Mouse (Mus musculus): ENCODE data around the gene St8sia1. TPM values are rescaled to one million over a fixed set of nuclear protein-coding genes. Genes with fewer than 3 reads are reported as not detected.

The St8sia1 gene
- polyA plus RNA-seq, 1 experiment from 2014 or later: 1.1 TPM

GRCm38 (mm10) chr6:142779045-142779811 lies 185.0 kb downstream of the St8sia1 start:
- H3K9ac ChIP-seq (replicated peaks; ENCODE audit: low read depth, low read length): no peak overlapping the region
- H3K4me1 ChIP-seq (ENCODE audit: control insufficient read depth, insufficient read depth, low read length): no peaks in the 10 kb centered on the region
- H3K4me3 ChIP-seq (ENCODE audit: low read depth, low read length): no peak overlapping the region
- H3K9me3 ChIP-seq (ENCODE audit: control insufficient read depth, low read depth, low read length): no peaks in the 10 kb centered on the region
- H3K36me3 ChIP-seq (ENCODE audit: control insufficient read depth, insufficient read depth, low read length): peaks cover 6% of the 10 kb centered on the region
- no peaks in the 10 kb centered on the region for H3K27me3 ChIP-seq (ENCODE audit: control insufficient read depth, insufficient read depth, low read length)
- no peak overlapping the region for H3K4me2 ChIP-seq (replicated peaks; ENCODE audit: low read depth, low read length)
- H3K27ac ChIP-seq (ENCODE audit: low read length): no peak overlapping the region
- WGBS: 48% methylated on average over 11 of the region's 11 CpGs
- ATAC-seq (ENCODE audit: insufficient number of reproducible peaks, insufficient read depth, low FRiP score, low read depth): no peak

GRCm38 (mm10) chr6:142776935-142777334 lies 187.3 kb downstream of the St8sia1 start:
- Histone ChIP-seq H3K4me2 (replicated peaks; ENCODE audit: low read depth, low read length) (no peak overlapping the region), H3K4me1 (ENCODE audit: control insufficient read depth, insufficient read depth, low read length) (no peaks in the 10 kb centered on the region)
- 80% methylated on average over 4 of the region's 4 CpGs for WGBS

DNA sequence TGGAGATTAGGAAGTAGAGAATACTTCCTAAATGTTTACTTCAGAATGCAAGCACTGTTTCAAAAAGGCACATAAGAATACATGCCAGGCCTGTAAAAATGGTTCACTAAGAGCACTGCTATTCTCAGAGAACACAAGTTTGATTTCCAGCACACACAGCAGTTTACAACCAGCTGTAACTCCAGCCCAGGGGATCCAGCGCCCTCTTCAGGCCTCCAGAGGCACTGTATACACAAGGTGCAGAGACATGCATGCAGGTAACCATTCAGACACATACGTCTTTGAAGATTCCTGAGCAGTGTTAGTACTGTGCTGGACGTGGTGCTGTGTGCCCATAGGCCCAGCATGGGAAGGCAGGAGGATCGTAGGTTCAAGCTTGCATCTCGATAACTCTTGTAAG lies 190.7 kb downstream of the St8sia1 start:
- no peaks in the 10 kb centered on the region for H3K4me1 ChIP-seq (ENCODE audit: control insufficient read depth, insufficient read depth, low read length)
- no peak overlapping the region for H3K9ac ChIP-seq (replicated peaks; ENCODE audit: low read depth, low read length)
- ATAC-seq (ENCODE audit: insufficient number of reproducible peaks, insufficient read depth, low FRiP score, low read depth): no peak
- H3K4me3 ChIP-seq (ENCODE audit: low read depth, low read length): no peak overlapping the region
- 86% methylated on average over 5 of the region's 5 CpGs for WGBS
- peaks cover 44% of the 10 kb centered on the region for H3K36me3 ChIP-seq (ENCODE audit: control insufficient read depth, insufficient read depth, low read length)
- H3K27me3 ChIP-seq (ENCODE audit: control insufficient read depth, insufficient read depth, low read length): no peaks in the 10 kb centered on the region
- no peak overlapping the region for H3K4me2 ChIP-seq (replicated peaks; ENCODE audit: low read depth, low read length)
- H3K27ac ChIP-seq (ENCODE audit: low read length): no peak overlapping the region
- no peaks in the 10 kb centered on the region for H3K9me3 ChIP-seq (ENCODE audit: control insufficient read depth, low read depth, low read length)

More at GRCm38 (mm10) chr6:142776935-142777334, 187.3 kb downstream of the St8sia1 start:
- Histone ChIP-seq H3K9ac (replicated peaks; ENCODE audit: low read depth, low read length) (no peak overlapping the region), H3K4me3 (ENCODE audit: low read depth, low read length) (no peak overlapping the region), H3K27ac (ENCODE audit: low read length) (no peak overlapping the region), H3K9me3 (ENCODE audit: control insufficient read depth, low read depth, low read length) (no peaks in the 10 kb centered on the region), H3K27me3 (ENCODE audit: control insufficient read depth, insufficient read depth, low read length) (no peaks in the 10 kb centered on the region), H3K36me3 (ENCODE audit: control insufficient read depth, insufficient read depth, low read length) (peaks cover 28% of the 10 kb centered on the region)
- no peak for ATAC-seq (ENCODE audit: insufficient number of reproducible peaks, insufficient read depth, low FRiP score, low read depth)

DNA sequence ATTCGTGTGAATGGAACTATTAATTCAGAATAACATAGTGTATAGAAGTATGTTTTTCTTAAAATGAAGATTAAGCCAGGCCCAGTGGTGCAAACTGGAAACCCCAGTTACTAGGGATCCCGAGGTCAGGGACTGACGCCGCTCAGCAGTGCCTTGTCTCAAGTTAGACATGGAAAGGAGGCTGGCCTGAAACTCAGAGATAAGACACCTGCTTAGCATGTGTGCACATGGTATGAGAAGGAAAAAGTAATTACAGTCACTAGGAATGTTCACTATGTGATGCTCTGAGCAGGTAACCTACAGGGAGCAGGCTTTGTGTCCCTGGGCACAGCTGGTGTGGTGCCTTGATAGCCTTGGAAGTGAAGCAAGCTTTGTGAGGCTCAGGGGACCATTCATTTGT lies 192.6 kb downstream of the St8sia1 start:
- Histone ChIP-seq H3K4me1 (ENCODE audit: control insufficient read depth, insufficient read depth, low read length) (no peaks in the 10 kb centered on the region), H3K27ac (ENCODE audit: low read length) (no peak overlapping the region), H3K36me3 (ENCODE audit: control insufficient read depth, insufficient read depth, low read length) (peaks cover 63% of the 10 kb centered on the region), H3K9ac (replicated peaks; ENCODE audit: low read depth, low read length) (no peak overlapping the region), H3K4me3 (ENCODE audit: low read depth, low read length) (no peak overlapping the region), H3K27me3 (ENCODE audit: control insufficient read depth, insufficient read depth, low read length) (no peaks in the 10 kb centered on the region), H3K9me3 (ENCODE audit: control insufficient read depth, low read depth, low read length) (no peaks in the 10 kb centered on the region), H3K4me2 (replicated peaks; ENCODE audit: low read depth, low read length) (no peak overlapping the region)
- 81% methylated on average over 4 of the region's 4 CpGs for WGBS
- no peak for ATAC-seq (ENCODE audit: insufficient number of reproducible peaks, insufficient read depth, low FRiP score, low read depth)

Other genes with a start within 250 kb of the St8sia1 start
- gene Cmas, start 207.8 kb downstream of the St8sia1 start, polyA plus RNA-seq (2014; fragmentation: Nextera tagmentation; extraction: Ambion mirVana): 89.2 and 91.9 TPM in 2 replicates
- not detected in 2 replicates for gene Sult6b2, start 159.9 kb downstream of the St8sia1 start, polyA plus RNA-seq (2014; fragmentation: Nextera tagmentation; extraction: Ambion mirVana)
- 27.9 and 32.7 TPM in 2 replicates for gene C2cd5, start 135.7 kb upstream of the St8sia1 start, polyA plus RNA-seq (2014; fragmentation: Nextera tagmentation; extraction: Ambion mirVana)
- 24.2 and 25.2 TPM in 2 replicates for gene Etnk1, start 202.8 kb upstream of the St8sia1 start, polyA plus RNA-seq (2014; fragmentation: Nextera tagmentation; extraction: Ambion mirVana)